Mouse (Mus musculus) adrenal gland, adult 18-20 months (tissue): Measurements from ENCODE around the gene Grpel1. TPM values are rescaled to one million over a fixed set of nuclear protein-coding genes. Genes with fewer than 3 reads are reported as not detected.

Source experiments
- DNase-seq, 2 experiments: peaks; one replicate each; pipeline ENCODE4 v3.0.0; 2021 to 2022; ENCODE audit warnings: low spot score in 2 of 2
- total RNA-seq, 2 experiments: library from RNA; stranded (reverse); gene quantifications; 1 replicate in 1 of 2; 2 replicates in 1 of 2; pipeline ENCODE4 v1.2.3; 2021

Grpel1 gene
- total RNA-seq, 2 experiments from 2014 or later, result 76.2 to 79.3 TPM

DNA sequence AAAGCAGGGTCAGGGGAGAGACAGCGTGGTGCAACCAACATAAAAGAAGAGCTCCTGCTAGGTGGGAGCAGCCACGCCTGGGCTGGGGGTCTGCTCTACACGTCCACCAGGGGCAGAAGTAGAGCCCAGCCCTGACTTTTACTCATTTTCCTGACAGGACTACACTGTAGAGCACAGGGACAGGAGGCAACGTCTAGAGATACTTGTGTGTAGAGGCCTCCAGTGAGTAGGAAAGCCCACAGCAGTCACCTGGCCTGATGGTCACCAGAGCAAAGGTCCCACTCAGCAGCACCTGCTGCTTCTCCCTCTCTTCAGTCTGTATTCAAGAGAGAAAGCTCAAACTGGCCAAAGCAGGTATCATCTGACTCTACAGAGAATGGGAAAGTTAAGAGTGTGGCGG, 40.8 kb downstream of the Grpel1 start:
- no peak for DNase-seq

DNA sequence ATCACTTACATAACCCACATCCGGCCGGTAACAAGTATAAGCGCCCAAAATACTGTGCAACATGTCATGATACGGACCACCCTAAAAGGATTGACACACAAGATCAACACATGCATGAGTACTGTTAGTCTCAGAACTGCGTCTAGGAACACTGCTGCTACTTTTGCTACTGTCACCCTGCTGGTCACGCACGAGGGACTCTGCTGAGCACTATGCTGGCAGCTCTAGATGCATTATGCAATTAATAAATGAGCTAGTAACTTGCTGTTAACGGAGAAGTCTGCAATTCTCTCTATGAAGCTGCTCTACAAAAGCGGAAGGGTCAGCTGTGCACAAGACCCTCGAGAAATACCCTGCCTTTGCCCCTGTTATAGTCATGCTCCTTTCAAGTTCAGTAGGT, 43.6 kb downstream of the Grpel1 start:
- no peak for DNase-seq

DNA sequence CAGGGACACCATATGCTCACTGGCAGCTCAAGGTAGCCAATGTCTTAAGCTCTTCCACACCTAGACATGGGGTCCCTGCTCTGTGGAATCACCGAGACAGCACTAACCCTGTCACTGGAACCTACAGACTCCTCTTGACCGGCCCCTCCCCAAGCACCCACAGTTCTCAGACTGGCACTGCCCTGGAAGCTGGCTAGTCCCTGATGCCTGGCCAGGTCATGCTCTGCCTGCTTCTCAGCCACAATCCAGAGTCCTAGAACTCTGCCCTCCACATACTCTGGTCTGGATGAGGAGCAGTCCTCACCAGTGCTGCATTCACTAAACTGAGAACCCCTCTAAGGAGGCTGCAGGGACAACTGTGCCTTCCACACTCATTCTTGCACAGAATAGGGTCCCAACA, 46.2 kb downstream of the Grpel1 start:
- no peak for DNase-seq

DNA sequence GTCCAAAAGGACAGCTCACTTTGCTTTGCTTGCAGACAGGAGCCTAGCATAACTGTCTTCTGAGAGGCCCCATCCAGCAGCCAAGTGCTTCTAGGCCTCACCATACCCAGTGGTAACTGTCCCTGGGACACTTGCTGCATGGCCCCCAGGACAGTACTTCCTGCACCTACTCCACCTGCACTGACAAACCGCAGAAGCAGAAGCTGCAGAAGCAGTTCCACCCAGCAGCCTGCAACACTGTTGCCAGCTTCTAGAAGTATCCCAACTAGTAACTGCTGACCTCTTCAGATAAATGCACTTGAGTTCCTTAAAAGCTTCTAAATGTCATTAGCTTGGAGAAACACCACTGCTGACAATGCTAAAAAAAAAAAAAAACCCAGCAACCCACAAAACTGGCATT, 50.3 kb downstream of the Grpel1 start:
- DNase-seq, result no peak

DNA sequence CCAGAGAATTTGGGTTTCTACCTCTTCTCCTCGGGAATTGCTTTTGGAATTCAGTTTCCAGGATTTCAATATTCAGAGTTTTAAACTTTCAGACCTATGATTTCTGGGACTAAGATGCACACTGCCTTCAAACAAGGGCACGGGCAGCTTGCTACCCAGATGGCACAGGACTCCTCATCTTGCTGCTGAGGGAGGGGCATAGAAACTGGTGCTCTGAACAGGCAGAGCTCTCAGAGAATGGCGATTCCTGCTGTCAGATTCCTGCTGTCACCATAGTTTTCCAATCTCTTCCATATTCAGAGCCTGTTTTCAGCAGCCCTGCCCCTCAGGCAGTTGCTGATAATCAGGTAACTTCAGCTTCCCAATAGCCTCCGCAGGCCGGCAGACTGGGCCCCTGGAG, 50.8 kb downstream of the Grpel1 start:
- no peak for DNase-seq

DNA sequence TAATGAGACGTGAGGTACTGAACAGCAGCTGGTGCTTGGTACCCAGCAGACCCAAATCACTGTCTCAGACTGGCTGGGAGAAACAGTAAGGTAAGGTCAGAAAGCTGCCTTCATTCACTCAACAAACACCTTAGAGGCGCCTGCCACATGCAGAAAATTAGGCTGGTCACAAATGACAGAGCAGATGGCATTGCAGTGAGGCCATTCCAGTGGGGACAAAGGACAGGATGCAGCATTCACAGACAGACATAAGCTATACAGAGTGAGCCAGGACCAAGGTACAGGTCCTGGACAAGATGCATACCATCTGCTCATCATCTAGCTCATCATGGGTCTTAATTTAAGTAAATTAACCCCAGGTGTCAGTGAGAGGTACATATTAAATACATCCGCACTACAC, 52.8 kb downstream of the Grpel1 start:
- no peak for DNase-seq

DNA sequence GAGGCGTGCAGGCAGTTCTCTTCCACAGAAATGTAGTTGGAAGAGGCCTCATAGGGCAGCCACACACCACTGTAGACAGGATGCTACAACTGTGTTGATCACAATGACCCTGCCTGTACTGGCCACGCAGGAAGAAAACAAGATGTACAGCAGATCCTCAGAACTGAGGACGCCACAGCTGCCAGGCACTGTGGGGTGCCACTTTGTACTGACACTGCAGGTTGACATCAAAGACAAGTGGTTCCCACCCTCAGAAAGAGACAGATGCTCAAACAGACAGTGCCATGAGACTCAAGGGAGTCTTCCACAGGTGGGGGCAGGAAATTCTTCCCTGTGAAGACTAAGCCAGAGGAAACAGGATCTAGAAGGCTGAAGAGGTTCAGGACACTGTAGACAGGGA, 55.0 kb downstream of the Grpel1 start:
- no peak for DNase-seq

DNA sequence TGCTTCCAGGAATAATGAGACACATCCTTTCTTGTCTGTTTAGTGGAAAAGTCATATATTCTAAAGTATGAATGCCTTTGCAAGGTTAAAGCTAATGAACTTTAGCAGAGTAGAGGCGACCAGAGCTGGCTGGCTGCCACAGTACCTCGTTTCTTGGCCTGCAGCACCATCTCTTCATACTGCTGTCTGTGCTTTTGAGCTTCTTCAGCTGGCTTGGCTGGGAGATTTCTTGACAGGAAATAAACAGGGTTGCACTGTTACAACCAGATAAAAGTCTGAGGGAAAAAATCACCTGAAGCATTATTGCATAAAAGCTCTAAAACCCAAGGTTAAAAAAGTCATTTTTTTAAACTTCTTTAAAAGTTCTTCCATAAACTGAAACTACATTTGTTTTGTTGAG, 58.0 kb downstream of the Grpel1 start:
- no peak for DNase-seq

DNA sequence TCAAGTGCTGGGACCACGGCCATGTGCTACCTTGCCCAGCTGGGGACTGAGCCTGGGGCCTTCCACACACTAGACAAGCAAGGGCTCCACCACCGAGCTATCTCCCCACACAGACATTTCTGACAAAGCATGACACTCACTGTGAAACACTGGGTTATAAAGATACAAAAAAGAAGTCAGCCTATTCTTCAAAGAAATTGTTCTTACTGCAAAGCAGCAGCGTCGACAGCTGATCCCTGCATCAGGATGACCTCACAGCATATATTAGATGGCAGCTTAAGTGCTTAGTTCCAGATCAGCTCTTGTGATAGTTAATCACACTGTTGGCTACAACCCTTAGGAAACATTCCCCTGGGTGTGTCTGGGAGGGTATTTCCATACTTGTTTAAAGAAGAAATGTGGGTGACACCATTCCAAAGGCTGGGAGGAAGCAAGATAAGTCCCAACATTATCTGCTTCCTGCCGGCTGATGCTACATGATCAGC, 58.5 kb downstream of the Grpel1 start:
- DNase-seq, result no peak

Other genes starting within 250 kb of the Grpel1 start
- 10 to 100 TPM; 14.2 to 30.4 TPM for gene Sorcs2, start 66.9 kb upstream of the Grpel1 start, total RNA-seq
- 10 to 100 TPM; 35.0 to 39.6 TPM for gene Tada2b, start 19.3 kb downstream of the Grpel1 start, total RNA-seq
- gene Ccdc96, start 19.6 kb downstream of the Grpel1 start, total RNA-seq, result under 1 TPM; 0.17 to 0.45 TPM
- 10 to 100 TPM; 34.4 to 57.2 TPM for gene Tbc1d14, start 128.3 kb downstream of the Grpel1 start, total RNA-seq
- gene D5Ertd579e, start 231.0 kb downstream of the Grpel1 start, total RNA-seq, result 10 to 100 TPM; 73.9 to 87.5 TPM